Mouse (Mus musculus): ENCODE measurements around the gene Fbxl5. TPM values are rescaled to one million over a fixed set of nuclear protein-coding genes. Genes with fewer than 3 reads are reported as not detected.

Gene Fbxl5
- polyA plus RNA-seq, 1 experiment, result 41.8 TPM

DNA sequence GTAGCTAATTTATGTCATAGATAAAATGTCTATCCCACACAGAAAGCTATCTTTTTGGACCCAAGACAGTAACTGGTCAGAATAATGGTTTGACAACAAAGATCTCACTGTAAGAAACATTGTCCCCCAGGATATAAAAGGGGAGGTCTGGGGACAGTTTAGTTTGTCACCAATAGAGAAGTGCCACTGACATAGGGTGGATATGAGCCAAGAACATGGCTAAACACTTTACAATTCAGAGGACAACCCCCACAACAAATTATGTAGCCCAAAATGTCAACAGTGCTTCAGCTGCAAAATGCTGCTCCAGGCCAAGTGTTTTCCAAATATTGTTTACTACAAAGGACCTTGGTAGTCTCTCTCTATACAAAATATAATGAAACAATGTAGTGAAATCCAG is 45.0 kb downstream of the Fbxl5 start:
- H3K4me3 ChIP-seq (ENCODE audit: insufficient read depth, low read length), result no peak overlapping the region
- TF ChIP-seq POLR2A (IDR thresholded peaks at IDR 0.05; ENCODE audit: low read depth, low read length) (no peak), CTCF (IDR thresholded peaks at IDR 0.05; ENCODE audit: borderline replicate concordance, insufficient read depth, low read length) (no peak)

DNA sequence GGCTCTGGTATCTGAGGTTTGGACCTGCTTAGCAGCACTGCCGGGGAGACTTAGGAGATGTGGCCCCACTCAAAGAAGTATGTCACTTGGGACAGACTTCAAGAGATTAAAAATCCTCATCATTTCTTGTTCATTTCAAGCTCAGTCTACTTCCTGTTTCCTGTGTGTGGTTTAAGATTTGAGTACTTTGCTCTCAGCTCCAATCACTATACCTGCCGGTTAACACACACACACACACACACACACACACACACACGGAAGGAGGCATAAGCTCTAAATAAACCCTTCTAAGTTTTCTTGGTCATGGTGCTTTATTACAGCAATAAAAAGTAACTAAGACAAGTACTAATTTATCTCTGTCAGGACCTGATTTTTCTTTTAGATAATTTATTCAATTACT is 49.9 kb downstream of the Fbxl5 start:
- Histone ChIP-seq H3K4me3 (ENCODE audit: insufficient read depth, low read length) (no peak overlapping the region), H3K4me1 (ENCODE audit: control insufficient read depth, insufficient read depth, low read length) (no peaks in the 10 kb centered on the region), H3K27ac (ENCODE audit: insufficient read depth, low read length) (no peak overlapping the region)
- TF ChIP-seq CTCF (IDR thresholded peaks at IDR 0.05; ENCODE audit: borderline replicate concordance, insufficient read depth, low read length) (no peak), POLR2A (IDR thresholded peaks at IDR 0.05; ENCODE audit: low read depth, low read length) (no peak)

More for the DNA sequence above, 45.0 kb downstream of the Fbxl5 start:
- no peaks in the 10 kb centered on the region for H3K4me1 ChIP-seq (ENCODE audit: control insufficient read depth, insufficient read depth, low read length)
- H3K27ac ChIP-seq (ENCODE audit: insufficient read depth, low read length), result no peak overlapping the region

DNA sequence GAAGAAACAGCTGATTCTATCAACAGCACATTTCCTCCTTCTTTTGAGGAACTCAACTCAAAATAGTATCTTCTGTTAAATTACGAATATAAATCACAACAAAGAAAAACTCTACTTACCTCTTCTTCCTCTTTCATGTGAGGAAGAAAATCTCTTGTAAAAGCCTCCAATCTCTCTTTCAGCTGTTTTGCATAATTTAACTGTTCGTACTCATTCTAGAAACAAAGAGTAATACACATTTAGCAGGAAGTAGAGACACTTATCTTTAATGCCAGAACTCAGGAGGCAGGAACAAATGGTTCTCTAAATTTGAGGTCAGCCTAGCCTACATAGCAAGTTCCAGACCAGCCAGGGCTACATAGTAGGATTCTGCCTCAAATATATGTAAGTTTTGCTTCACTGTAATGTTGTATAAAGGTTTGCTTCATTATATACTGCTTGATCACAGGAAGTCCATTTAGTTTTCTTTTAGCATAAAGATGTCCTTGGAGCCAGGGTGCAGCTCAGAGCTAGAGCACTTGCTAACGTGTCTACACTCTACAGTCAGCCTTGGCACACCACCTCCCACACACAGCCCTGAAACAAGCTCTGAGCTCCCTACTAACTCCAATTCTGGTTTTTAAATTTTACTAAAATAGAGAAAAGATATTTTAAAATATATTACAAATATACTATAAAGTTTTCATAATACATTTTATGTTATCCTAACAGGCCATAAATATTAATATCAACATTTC is 50.7 kb downstream of the Fbxl5 start:
- no peaks in the 10 kb centered on the region for H3K4me1 ChIP-seq (ENCODE audit: control insufficient read depth, insufficient read depth, low read length)
- TF ChIP-seq POLR2A (IDR thresholded peaks at IDR 0.05; ENCODE audit: low read depth, low read length) (no peak), CTCF (IDR thresholded peaks at IDR 0.05; ENCODE audit: borderline replicate concordance, insufficient read depth, low read length) (no peak)
- no peak overlapping the region for H3K27ac ChIP-seq (ENCODE audit: insufficient read depth, low read length)
- no peak overlapping the region for H3K4me3 ChIP-seq (ENCODE audit: insufficient read depth, low read length)

GRCm38 (mm10) chr5:43749092-43749491 is 72.3 kb downstream of the Fbxl5 start:
- no peaks in the 10 kb centered on the region for H3K4me1 ChIP-seq (ENCODE audit: control insufficient read depth, insufficient read depth, low read length)
- TF ChIP-seq POLR2A (IDR thresholded peaks at IDR 0.05; ENCODE audit: low read depth, low read length), result no peak
- no peak for TF ChIP-seq CTCF (IDR thresholded peaks at IDR 0.05; ENCODE audit: borderline replicate concordance, insufficient read depth, low read length)
- H3K4me3 ChIP-seq (ENCODE audit: insufficient read depth, low read length), result no peak overlapping the region
- H3K27ac ChIP-seq (ENCODE audit: insufficient read depth, low read length), result no peak overlapping the region

DNA sequence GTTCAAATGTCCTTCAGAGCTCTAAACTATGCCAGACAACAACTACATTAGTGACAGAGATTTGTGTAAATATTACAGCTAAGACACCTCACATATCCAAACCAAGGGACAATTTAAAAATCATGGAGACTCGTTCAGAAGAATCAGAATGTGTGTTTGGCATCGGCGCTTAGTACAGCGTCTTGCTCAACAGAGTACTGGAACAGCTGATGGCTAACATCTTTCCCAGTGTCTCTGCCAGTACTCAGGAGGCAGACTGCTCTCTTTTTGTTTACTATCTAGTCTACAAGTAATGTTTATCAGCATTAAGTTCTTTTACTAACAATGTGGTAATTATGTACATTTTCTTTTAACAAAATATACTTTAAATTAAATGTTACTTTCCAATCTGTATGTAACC is 73.4 kb downstream of the Fbxl5 start:
- H3K4me3 ChIP-seq (ENCODE audit: insufficient read depth, low read length), result no peak overlapping the region
- TF ChIP-seq POLR2A (IDR thresholded peaks at IDR 0.05; ENCODE audit: low read depth, low read length) (no peak), CTCF (IDR thresholded peaks at IDR 0.05; ENCODE audit: borderline replicate concordance, insufficient read depth, low read length) (no peak)
- no peak overlapping the region for H3K27ac ChIP-seq (ENCODE audit: insufficient read depth, low read length)
- no peaks in the 10 kb centered on the region for H3K4me1 ChIP-seq (ENCODE audit: control insufficient read depth, insufficient read depth, low read length)

DNA sequence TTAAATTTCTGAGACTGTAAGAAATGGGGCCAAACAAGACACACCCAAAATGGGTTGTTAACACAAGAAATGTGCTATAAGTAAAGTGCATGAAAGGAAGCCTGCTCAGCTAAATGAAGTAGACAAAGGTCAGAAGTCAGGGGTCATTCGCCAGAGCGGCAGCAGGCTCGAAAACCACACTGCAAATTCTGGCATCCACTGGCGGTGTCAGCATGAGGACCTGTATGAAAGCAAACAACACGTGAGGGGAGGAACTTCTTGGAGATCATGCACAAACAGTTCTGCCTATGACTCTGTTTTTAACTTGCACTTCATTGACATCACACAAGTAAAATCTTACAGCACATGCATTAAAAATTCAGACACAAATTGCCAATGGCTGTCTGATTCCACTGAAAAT is 76.3 kb downstream of the Fbxl5 start:
- no peak for TF ChIP-seq CTCF (IDR thresholded peaks at IDR 0.05; ENCODE audit: borderline replicate concordance, insufficient read depth, low read length)
- no peak for TF ChIP-seq POLR2A (IDR thresholded peaks at IDR 0.05; ENCODE audit: low read depth, low read length)
- no peaks in the 10 kb centered on the region for H3K4me1 ChIP-seq (ENCODE audit: control insufficient read depth, insufficient read depth, low read length)
- no peak overlapping the region for H3K27ac ChIP-seq (ENCODE audit: insufficient read depth, low read length)
- H3K4me3 ChIP-seq (ENCODE audit: insufficient read depth, low read length), result no peak overlapping the region

DNA sequence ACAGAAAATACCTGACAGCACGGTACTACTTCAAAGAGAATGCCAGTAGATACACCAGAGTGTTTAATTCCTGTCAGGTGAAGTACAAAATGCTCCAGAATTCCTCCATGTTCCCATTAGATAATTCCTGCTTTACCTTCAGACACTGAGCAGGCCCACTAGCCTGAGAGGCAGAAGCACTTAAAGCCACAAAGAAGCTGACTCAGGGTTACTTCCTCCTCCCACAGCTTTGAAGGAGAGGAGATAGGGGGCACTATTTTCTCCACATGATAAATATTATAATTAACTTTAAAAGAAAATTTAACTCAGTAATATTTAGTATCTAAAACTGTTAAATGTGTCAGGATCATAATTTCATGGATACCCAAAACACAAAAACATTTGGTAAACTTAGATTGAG is 77.3 kb downstream of the Fbxl5 start:
- TF ChIP-seq CTCF (IDR thresholded peaks at IDR 0.05; ENCODE audit: borderline replicate concordance, insufficient read depth, low read length) (no peak), POLR2A (IDR thresholded peaks at IDR 0.05; ENCODE audit: low read depth, low read length) (no peak)
- Histone ChIP-seq H3K27ac (ENCODE audit: insufficient read depth, low read length) (no peak overlapping the region), H3K4me1 (ENCODE audit: control insufficient read depth, insufficient read depth, low read length) (no peaks in the 10 kb centered on the region), H3K4me3 (ENCODE audit: insufficient read depth, low read length) (no peak overlapping the region)

GRCm38 (mm10) chr5:43732381-43732780 is 89.1 kb downstream of the Fbxl5 start:
- TF ChIP-seq POLR2A (IDR thresholded peaks at IDR 0.05; ENCODE audit: low read depth, low read length), result no peak
- Histone ChIP-seq H3K4me1 (ENCODE audit: control insufficient read depth, insufficient read depth, low read length) (no peaks in the 10 kb centered on the region), H3K27ac (ENCODE audit: insufficient read depth, low read length) (no peak overlapping the region), H3K4me3 (ENCODE audit: insufficient read depth, low read length) (no peak overlapping the region)

GRCm38 (mm10) chr5:43728375-43729165 is 92.9 kb downstream of the Fbxl5 start:
- Histone ChIP-seq H3K4me3 (ENCODE audit: insufficient read depth, low read length) (no peak overlapping the region), H3K4me1 (ENCODE audit: control insufficient read depth, insufficient read depth, low read length) (no peaks in the 10 kb centered on the region), H3K27ac (ENCODE audit: insufficient read depth, low read length) (no peak overlapping the region)
- TF ChIP-seq CTCF (IDR thresholded peaks at IDR 0.05; ENCODE audit: borderline replicate concordance, insufficient read depth, low read length) (no peak), POLR2A (IDR thresholded peaks at IDR 0.05; ENCODE audit: low read depth, low read length) (no peak)

GRCm38 (mm10) chr5:43723830-43724229 is 97.6 kb downstream of the Fbxl5 start:
- Histone ChIP-seq H3K27ac (ENCODE audit: insufficient read depth, low read length) (no peak overlapping the region), H3K4me1 (ENCODE audit: control insufficient read depth, insufficient read depth, low read length) (no peaks in the 10 kb centered on the region), H3K4me3 (ENCODE audit: insufficient read depth, low read length) (no peak overlapping the region)
- no peak for TF ChIP-seq CTCF (IDR thresholded peaks at IDR 0.05; ENCODE audit: borderline replicate concordance, insufficient read depth, low read length)
- no peak for TF ChIP-seq POLR2A (IDR thresholded peaks at IDR 0.05; ENCODE audit: low read depth, low read length)

Measured in embryonic fibroblast, embryonic 13.5 days (primary cell).